Mouse (Mus musculus): ENCODE measurements around the gene Bcap31. TPM values are rescaled to one million over a fixed set of nuclear protein-coding genes. Genes with fewer than 3 reads are reported as not detected.

Bcap31 gene
- total RNA-seq, 4 experiments from 2014 or later, result 91.3 to 100 (median 95.9) TPM

Other genes starting within 250 kb of the Bcap31 start
- 10 to 100 TPM; 18.7 to 23.5 (median 19.3) TPM for gene Bgn, start 232.6 kb downstream of the Bcap31 start, total RNA-seq (2022)
- gene Atp2b3, start 213.1 kb downstream of the Bcap31 start, total RNA-seq (2022), result 10 to 100 TPM; 91.0 to 100.0 (median 95.1) TPM
- under 1 TPM; 0.42 to 0.87 (median 0.82) TPM for gene Dusp9, start 76.8 kb downstream of the Bcap31 start, total RNA-seq (2022)
- gene Pnck, start 56.1 kb downstream of the Bcap31 start, total RNA-seq (2022), result 100 to 1,000 TPM in 1 of 4 experiments, 10 to 100 TPM in 3; 83.1 to 100 (median 96.2) TPM
- gene Slc6a8, start 43.0 kb downstream of the Bcap31 start, total RNA-seq (2022), result 100 to 1,000 TPM; 103 to 124 (median 111) TPM
- 10 to 100 TPM; 10.8 to 13.3 (median 12.1) TPM for gene Abcd1, start 422 bp upstream of the Bcap31 start, total RNA-seq (2022)
- gene Plxnb3, start 40.9 kb upstream of the Bcap31 start, total RNA-seq (2022), result 10 to 100 TPM; 12.1 to 13.3 (median 12.8) TPM
- gene Srpk3, start 58.2 kb upstream of the Bcap31 start, total RNA-seq (2022), result 10 to 100 TPM in 2 of 4 experiments, 1 to 10 TPM in 2; 7.5 to 11.3 (median 9.3) TPM
- 100 to 1,000 TPM; 192 to 222 (median 206) TPM for gene Idh3g, start 70.7 kb upstream of the Bcap31 start, total RNA-seq (2022)
- 100 to 1,000 TPM in 2 of 4 experiments, 10 to 100 TPM in 2; 90.7 to 130 (median 99.7) TPM for gene Ssr4, start 70.9 kb upstream of the Bcap31 start, total RNA-seq (2022)
- gene Pdzd4, start 108.8 kb upstream of the Bcap31 start, total RNA-seq (2022), result 100 to 1,000 TPM; 105 to 117 (median 113) TPM
- gene Avpr2, start 175.9 kb upstream of the Bcap31 start, total RNA-seq (2022), result not detected
- 100 to 1,000 TPM; 147 to 158 (median 153) TPM for gene L1cam, start 179.9 kb upstream of the Bcap31 start, total RNA-seq (2022)
- gene Arhgap4, start 205.7 kb upstream of the Bcap31 start, total RNA-seq (2022), result 1 to 10 TPM; 4.3 to 5.1 (median 4.7) TPM
- 10 to 100 TPM; 47.7 to 62.7 (median 57.0) TPM for gene Naa10, start 205.8 kb upstream of the Bcap31 start, total RNA-seq (2022)
- 10 to 100 TPM in 1 of 4 experiments, 1 to 10 TPM in 3; 5.3 to 15.8 (median 7.5) TPM for gene Renbp, start 214.7 kb upstream of the Bcap31 start, total RNA-seq (2022)

Data from left cerebral cortex, adult 8-10 months (tissue).